Mouse (Mus musculus): ENCODE results near the gene Camk1d. TPM values are rescaled to one million over a fixed set of nuclear protein-coding genes. Genes with fewer than 3 reads are reported as not detected.

The Camk1d gene
- polyA plus RNA-seq, 1 experiment from 2014 or later, result 1.3 TPM

DNA sequence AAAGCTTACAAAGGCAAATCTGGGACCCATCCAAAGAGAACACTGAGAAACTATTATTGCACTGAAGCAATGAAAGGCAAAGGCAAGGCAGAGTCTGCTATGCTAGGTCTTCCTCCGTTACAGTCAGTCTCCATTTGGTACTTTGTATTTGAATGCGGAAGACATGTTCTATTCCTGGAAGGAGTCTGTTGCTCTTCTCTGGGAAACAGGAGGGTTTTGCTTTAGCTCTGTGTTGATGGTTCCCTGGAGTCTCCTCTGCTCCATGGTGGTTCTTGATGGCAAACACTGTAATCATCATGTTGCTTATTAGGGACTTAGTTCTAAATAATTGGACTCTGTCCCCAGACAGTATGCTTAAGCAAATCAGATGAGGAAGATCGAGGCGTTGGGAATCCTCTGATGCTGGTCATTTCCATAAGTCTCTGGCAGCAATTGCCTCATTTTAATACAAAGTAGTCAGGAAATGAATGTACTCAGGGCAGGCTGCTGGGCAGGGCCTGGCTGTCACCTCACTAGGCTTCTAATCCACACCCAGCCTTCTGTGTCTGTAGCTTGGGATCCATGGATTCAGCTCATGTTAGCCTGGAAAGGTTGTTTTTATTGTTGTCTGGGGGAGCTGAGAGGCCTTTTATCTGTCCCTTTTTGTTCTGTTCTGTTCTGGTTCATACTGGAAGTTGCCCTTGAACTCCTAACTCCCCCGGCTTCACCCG is 129.8 kb downstream of the Camk1d start:
- WGBS (ENCODE audit: insufficient replicate concordance), result 73% methylated on average over 6 of the region's 6 CpGs
- Histone ChIP-seq H3K4me2 (no peak overlapping the region), H3K4me1 (no peaks in the 10 kb centered on the region), H3K27me3 (replicated peaks) (no peaks in the 10 kb centered on the region), H3K27ac (no peak overlapping the region), H3K9ac (no peak overlapping the region), H3K9me3 (replicated peaks) (no peaks in the 10 kb centered on the region), H3K36me3 (no peaks in the 10 kb centered on the region), H3K4me3 (no peak overlapping the region)
- no peak for ATAC-seq

- Histone ChIP-seq H3K9me3 (replicated peaks) (no peaks in the 10 kb centered on the region), H3K4me3 (no peak overlapping the region), H3K9ac (no peak overlapping the region), H3K4me2 (no peak overlapping the region), H3K36me3 (no peaks in the 10 kb centered on the region), H3K27ac (no peak overlapping the region), H3K27me3 (replicated peaks) (no peaks in the 10 kb centered on the region), H3K4me1 (no peaks in the 10 kb centered on the region)
- 52% methylated on average over 4 of the region's 4 CpGs for WGBS (ENCODE audit: insufficient replicate concordance)
- no peak for ATAC-seq
Measured at GRCm38 (mm10) chr2:5579391-5579790, 134.9 kb downstream of the Camk1d start.

- no peak overlapping the region for H3K4me2 ChIP-seq
- H3K27ac ChIP-seq, result no peak overlapping the region
- H3K27me3 ChIP-seq (replicated peaks), result no peaks in the 10 kb centered on the region
- no peak overlapping the region for H3K4me3 ChIP-seq
- H3K9me3 ChIP-seq (replicated peaks), result no peaks in the 10 kb centered on the region
- ATAC-seq, result no peak
- no peaks in the 10 kb centered on the region for H3K4me1 ChIP-seq
- WGBS (ENCODE audit: insufficient replicate concordance), result 61% methylated on average over 9 of the region's 9 CpGs
- H3K9ac ChIP-seq, result no peak overlapping the region
- H3K36me3 ChIP-seq, result no peaks in the 10 kb centered on the region
Measured at GRCm38 (mm10) chr2:5577399-5578129, 136.8 kb downstream of the Camk1d start.

DNA sequence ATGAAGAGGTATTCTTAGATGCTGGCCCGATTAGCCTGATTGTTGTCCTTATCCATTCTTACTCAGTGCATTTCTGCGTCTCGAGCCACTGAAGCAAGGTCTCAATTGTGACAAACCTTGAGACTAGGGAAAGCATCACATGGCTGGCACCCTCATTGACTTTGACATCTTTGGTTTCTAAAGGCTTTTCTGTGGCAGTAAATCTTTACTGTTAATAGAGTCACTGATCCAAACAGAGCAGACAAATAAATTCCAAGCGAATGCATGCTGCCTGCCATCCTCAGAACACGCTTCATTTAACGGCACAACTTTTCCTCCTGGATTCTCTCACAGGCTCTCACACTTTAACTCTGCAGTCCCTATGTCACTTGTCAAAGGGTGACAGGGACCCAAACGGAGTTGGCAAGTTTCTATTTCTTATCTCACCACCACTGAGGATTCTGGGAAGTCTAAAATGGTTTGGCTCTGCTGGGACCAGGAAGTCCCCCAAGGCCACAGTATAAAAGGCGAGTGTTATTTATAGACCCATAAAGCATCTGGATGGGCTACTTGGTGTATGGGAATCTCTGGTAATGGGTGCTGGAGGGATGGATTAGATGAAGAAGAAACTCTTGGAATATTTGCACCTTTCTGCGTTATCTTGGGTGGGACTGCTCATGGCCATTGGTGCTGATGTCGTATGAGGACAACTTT is 141.9 kb downstream of the Camk1d start:
- no peak for ATAC-seq
- no peak overlapping the region for H3K27ac ChIP-seq
- 70% methylated on average over 10 of the region's 10 CpGs for WGBS (ENCODE audit: insufficient replicate concordance)
- H3K4me3 ChIP-seq, result no peak overlapping the region
- H3K9ac ChIP-seq, result no peak overlapping the region
- no peaks in the 10 kb centered on the region for H3K9me3 ChIP-seq (replicated peaks)
- no peaks in the 10 kb centered on the region for H3K36me3 ChIP-seq
- H3K4me2 ChIP-seq, result no peak overlapping the region
- H3K4me1 ChIP-seq, result no peaks in the 10 kb centered on the region
- H3K27me3 ChIP-seq (replicated peaks), result no peaks in the 10 kb centered on the region

DNA sequence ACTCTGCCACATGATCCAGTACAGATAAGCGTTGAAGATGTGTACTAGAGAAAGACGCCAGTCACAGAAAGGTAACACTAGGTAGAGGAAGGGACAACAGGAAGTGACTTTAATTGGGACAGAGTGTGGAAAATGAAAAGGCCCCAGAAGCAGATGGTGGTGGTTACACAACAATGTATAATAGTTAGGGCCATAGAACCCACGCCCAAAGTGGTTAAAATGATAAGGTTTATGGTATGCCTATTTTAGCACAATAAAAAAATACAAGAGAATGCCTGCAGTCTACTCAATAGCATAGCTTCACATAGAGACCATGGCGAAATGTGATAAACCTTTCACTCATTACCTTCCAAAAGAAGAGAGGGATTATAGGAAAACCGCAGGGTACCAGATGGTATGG is 147.7 kb downstream of the Camk1d start:
- H3K9me3 ChIP-seq (replicated peaks), result no peaks in the 10 kb centered on the region
- WGBS (ENCODE audit: insufficient replicate concordance), result 64% methylated on average over 5 of the region's 5 CpGs
- H3K27ac ChIP-seq, result no peak overlapping the region
- H3K4me3 ChIP-seq, result no peak overlapping the region
- H3K9ac ChIP-seq, result no peak overlapping the region
- no peaks in the 10 kb centered on the region for H3K36me3 ChIP-seq
- no peak overlapping the region for H3K4me2 ChIP-seq
- H3K27me3 ChIP-seq (replicated peaks), result no peaks in the 10 kb centered on the region
- no peak for ATAC-seq
- H3K4me1 ChIP-seq, result no peaks in the 10 kb centered on the region

- no peaks in the 10 kb centered on the region for H3K36me3 ChIP-seq
- H3K27ac ChIP-seq, result no peak overlapping the region
- no peak overlapping the region for H3K9ac ChIP-seq
- ATAC-seq, result no peak
- 56% methylated on average over 4 of the region's 4 CpGs for WGBS (ENCODE audit: insufficient replicate concordance)
- H3K4me1 ChIP-seq, result no peaks in the 10 kb centered on the region
- H3K9me3 ChIP-seq (replicated peaks), result no peaks in the 10 kb centered on the region
- H3K4me3 ChIP-seq, result no peak overlapping the region
- H3K27me3 ChIP-seq (replicated peaks), result no peaks in the 10 kb centered on the region
- H3K4me2 ChIP-seq, result no peak overlapping the region
Measured at GRCm38 (mm10) chr2:5563685-5564084, 150.6 kb downstream of the Camk1d start.

DNA sequence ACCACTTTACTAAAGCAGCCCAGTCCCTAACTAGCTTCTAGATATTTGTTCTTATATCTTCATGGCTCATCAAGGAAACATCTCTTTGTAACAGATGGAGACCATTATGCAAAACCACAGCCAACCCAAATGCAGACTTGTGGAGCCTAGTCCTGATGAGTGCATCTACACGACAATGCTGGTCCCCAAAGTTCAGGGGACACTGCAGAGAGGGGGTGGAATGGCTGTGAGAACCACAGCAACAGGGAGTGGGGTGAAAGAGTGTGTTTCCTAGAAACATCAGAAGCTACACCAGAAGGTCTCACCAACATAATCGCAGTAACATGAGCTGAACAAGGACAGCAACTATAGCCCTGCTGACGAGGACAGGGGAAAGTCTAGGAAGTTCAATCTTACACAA is 152.9 kb downstream of the Camk1d start:
- Histone ChIP-seq H3K27me3 (replicated peaks) (no peaks in the 10 kb centered on the region), H3K36me3 (no peaks in the 10 kb centered on the region), H3K27ac (no peak overlapping the region), H3K4me1 (no peaks in the 10 kb centered on the region), H3K9me3 (replicated peaks) (no peaks in the 10 kb centered on the region), H3K9ac (no peak overlapping the region), H3K4me2 (no peak overlapping the region), H3K4me3 (no peak overlapping the region)
- ATAC-seq, result no peak
- 71% methylated on average over 3 of the region's 3 CpGs for WGBS (ENCODE audit: insufficient replicate concordance)

DNA sequence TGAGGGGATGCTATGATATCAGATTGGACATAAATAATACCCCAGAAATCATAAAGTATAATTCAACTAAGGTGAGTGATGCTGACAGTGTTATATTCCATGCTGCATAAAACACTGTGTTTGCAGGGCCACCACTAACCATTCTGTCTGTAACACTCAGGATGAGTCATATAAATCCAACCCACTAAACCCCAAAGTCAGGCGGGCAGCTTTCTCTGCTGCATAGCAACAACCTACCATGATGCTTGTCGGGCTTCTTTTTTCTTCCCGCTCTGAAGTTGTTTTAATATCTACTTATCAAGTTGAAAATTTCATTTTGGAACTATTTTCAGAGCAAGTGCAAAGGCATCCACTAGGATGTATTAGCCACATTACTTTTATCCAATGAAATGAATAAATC is 161.1 kb downstream of the Camk1d start:
- Histone ChIP-seq H3K36me3 (no peaks in the 10 kb centered on the region), H3K4me3 (no peak overlapping the region), H3K9ac (no peak overlapping the region), H3K9me3 (replicated peaks) (no peaks in the 10 kb centered on the region), H3K4me2 (no peak overlapping the region), H3K27me3 (replicated peaks) (no peaks in the 10 kb centered on the region), H3K4me1 (no peaks in the 10 kb centered on the region), H3K27ac (no peak overlapping the region)
- ATAC-seq, result no peak
- WGBS (ENCODE audit: insufficient replicate concordance), result 84% methylated on average over 3 of the region's 3 CpGs

DNA sequence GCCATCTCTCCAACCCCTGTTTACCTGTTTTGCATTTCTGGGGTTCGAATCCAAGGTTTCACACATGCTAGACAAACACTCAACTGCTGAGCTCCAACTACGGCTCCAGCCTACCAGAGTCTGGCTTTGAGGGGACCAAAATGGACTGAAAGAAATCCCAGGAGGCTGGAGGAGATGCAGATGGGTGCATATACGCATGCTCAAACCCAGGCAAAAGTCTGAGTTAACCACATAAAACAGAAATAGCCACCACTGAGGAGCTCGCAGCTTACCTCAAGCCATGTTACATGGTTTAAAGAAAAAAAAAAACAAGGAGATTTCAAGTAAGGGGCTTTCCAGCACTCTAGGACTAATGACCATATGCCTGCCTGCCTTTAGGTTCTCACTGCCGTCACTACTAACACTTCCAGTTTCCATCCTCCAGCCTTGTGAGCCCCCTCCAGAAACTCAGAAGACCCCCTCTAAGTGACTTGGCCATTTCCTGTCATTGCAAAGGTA is 162.5 kb downstream of the Camk1d start:
- Histone ChIP-seq H3K27ac (no peak overlapping the region), H3K9ac (no peak overlapping the region), H3K4me2 (no peak overlapping the region), H3K9me3 (replicated peaks) (no peaks in the 10 kb centered on the region), H3K4me3 (no peak overlapping the region), H3K36me3 (no peaks in the 10 kb centered on the region), H3K4me1 (no peaks in the 10 kb centered on the region), H3K27me3 (replicated peaks) (no peaks in the 10 kb centered on the region)
- ATAC-seq, result no peak
- 79% methylated on average over 5 of the region's 5 CpGs for WGBS (ENCODE audit: insufficient replicate concordance)

DNA sequence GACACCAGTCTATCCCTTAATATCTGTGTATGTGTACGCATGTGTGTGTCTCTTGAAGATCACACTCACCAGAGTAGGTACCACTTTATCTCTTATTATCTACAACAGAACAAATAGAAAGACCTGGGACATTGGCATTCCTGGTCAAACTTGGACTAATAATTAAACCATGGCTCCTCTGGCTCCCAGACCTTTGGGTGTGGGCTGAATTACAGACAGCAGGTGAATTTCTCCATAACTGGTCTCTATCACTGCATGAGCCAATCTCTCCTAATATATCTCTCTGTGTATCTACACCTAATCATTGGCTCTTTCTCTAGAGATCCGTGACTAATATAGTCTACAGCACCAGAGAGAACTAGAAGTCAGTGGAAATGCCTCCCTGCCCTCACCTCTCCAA is 165.0 kb downstream of the Camk1d start:
- Histone ChIP-seq H3K9me3 (replicated peaks) (no peaks in the 10 kb centered on the region), H3K27me3 (replicated peaks) (no peaks in the 10 kb centered on the region), H3K4me3 (no peak overlapping the region), H3K4me2 (no peak overlapping the region), H3K36me3 (no peaks in the 10 kb centered on the region), H3K27ac (no peak overlapping the region), H3K4me1 (no peaks in the 10 kb centered on the region), H3K9ac (no peak overlapping the region)
- 63% methylated on average over 2 of the region's 2 CpGs for WGBS (ENCODE audit: insufficient replicate concordance)
- no peak for ATAC-seq

- no peak overlapping the region for H3K4me2 ChIP-seq
- H3K4me1 ChIP-seq, result no peaks in the 10 kb centered on the region
- no peak overlapping the region for H3K4me3 ChIP-seq
- no peaks in the 10 kb centered on the region for H3K27me3 ChIP-seq (replicated peaks)
- ATAC-seq, result no peak
- H3K9ac ChIP-seq, result no peak overlapping the region
- WGBS (ENCODE audit: insufficient replicate concordance), result 79% methylated on average over 4 of the region's 4 CpGs
- no peaks in the 10 kb centered on the region for H3K9me3 ChIP-seq (replicated peaks)
- no peak overlapping the region for H3K27ac ChIP-seq
- H3K36me3 ChIP-seq, result no peaks in the 10 kb centered on the region
Measured at GRCm38 (mm10) chr2:5548872-5549271, 165.4 kb downstream of the Camk1d start.

DNA sequence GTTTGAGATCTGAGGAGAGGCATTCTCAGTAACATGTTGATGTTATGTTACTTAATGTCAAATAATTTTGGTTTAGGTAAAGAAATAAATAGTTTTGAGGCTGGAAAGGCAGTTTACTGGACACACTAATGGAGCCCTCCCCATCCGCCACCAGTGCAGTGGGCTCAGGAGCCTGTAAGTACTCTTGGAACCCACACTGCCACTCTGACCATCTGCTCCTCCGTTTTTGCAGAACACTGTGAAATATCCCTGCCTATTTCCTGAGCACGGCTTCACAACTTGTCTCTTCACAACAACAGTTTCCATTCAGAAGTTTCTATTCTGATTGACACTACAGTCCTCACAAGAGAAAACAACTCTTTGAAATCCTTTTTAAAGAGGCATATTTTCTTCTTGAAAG is 173.4 kb downstream of the Camk1d start:
- H3K9ac ChIP-seq, result no peak overlapping the region
- H3K36me3 ChIP-seq, result no peaks in the 10 kb centered on the region
- no peak overlapping the region for H3K27ac ChIP-seq
- no peak overlapping the region for H3K4me3 ChIP-seq
- WGBS (ENCODE audit: insufficient replicate concordance), result 50% methylated on average over 3 of the region's 3 CpGs
- no peak for ATAC-seq
- H3K27me3 ChIP-seq (replicated peaks), result no peaks in the 10 kb centered on the region
- H3K4me2 ChIP-seq, result no peak overlapping the region
- no peaks in the 10 kb centered on the region for H3K9me3 ChIP-seq (replicated peaks)
- no peaks in the 10 kb centered on the region for H3K4me1 ChIP-seq

Data from liver, embryonic 12.5 days (tissue).